In genomic region chr3:86651006-86651405, GRCm38 (mm10) we compare ENCODE assay signal across 18 mouse cellular contexts.
"Had no signal": no experiment of that assay in that cellular context is flagged by ENCODE, and none has a peak within 500 bp of the region (broad histone marks: within the 10 kb centered on the region; RNA-seq: fewer than 3 reads in every experiment).

No protein-coding gene starts in this region.

- H3K4me1 ChIP-seq: midbrain, embryonic 13.5 days; neural tube, embryonic 13.5 days; neural tube, embryonic 15.5 days had no signal

- H3K27me3 ChIP-seq: midbrain, embryonic 13.5 days; neural tube, embryonic 13.5 days; neural tube, embryonic 15.5 days had no signal

- ATAC-seq: midbrain, embryonic 13.5 days; midbrain, embryonic 16.5 days had no signal

- DNase-seq: lung, adult 18-20 months; lung, embryonic 14.5 days; lung, postnatal 10 days; lung, postnatal 4 days; retina, postnatal 1 day; right cerebral cortex, adult 18-20 months; right cerebral cortex, postnatal 25 days; right cerebral cortex, postnatal 4 days; spleen, adult 18-20 months; thymus, adult 18-20 months; thymus, postnatal 14 days; thymus, postnatal 36 days had no signal

- H3K9ac ChIP-seq: lung, embryonic 14.5 days; midbrain, embryonic 13.5 days; neural tube, embryonic 13.5 days; neural tube, embryonic 15.5 days had no signal

- H3K9me3 ChIP-seq: midbrain, embryonic 10.5 days; midbrain, embryonic 13.5 days; neural tube, embryonic 13.5 days; neural tube, embryonic 15.5 days had no signal

- H3K27ac ChIP-seq: midbrain, embryonic 10.5 days; midbrain, embryonic 13.5 days; neural tube, embryonic 13.5 days; neural tube, embryonic 15.5 days had no signal

- H3K4me2 ChIP-seq: lung, embryonic 14.5 days; midbrain, embryonic 13.5 days; neural tube, embryonic 13.5 days; neural tube, embryonic 15.5 days had no signal

- H3K36me3 ChIP-seq: midbrain, embryonic 10.5 days; midbrain, embryonic 13.5 days; neural tube, embryonic 13.5 days; neural tube, embryonic 15.5 days had no signal

- H3K4me3 ChIP-seq: midbrain, embryonic 10.5 days; midbrain, embryonic 13.5 days; myocyte; neural tube, embryonic 13.5 days; neural tube, embryonic 15.5 days had no signal
